Mouse (Mus musculus) limb, embryonic 12.5 days (tissue): Measurements from ENCODE around the gene Cenpf. TPM values are rescaled to one million over a fixed set of nuclear protein-coding genes. Genes with fewer than 3 reads are reported as not detected.
"Not testable (repeated sequence)": the region's sequence is repeated elsewhere in the genome, so short reads cannot be mapped to it uniquely, and the experiment has no call there.

ENCODE experiments used
- ATAC-seq: fragments of 200-750 bp; cut with Nextera tagmentation; 2 replicates; pipeline ENCODE4 v1.8.0; 2017; ENCODE audit warnings: low read depth, moderate TSS enrichment; ENCODE audit not compliant: insufficient number of reproducible peaks, insufficient read depth, low FRiP score, low TSS enrichment
- H3K27ac ChIP-seq: fragments of 300-500 bp; sonication (generic); 2 replicates; pipeline ENCODE4 v1.5.1; 2016; ENCODE audit warnings: mild to moderate bottlenecking, moderate library complexity
- H3K27me3 ChIP-seq: fragments of 300-500 bp; sonication (generic); 2 replicates; pipeline ENCODE4 v1.6.1; 2016; ENCODE audit warnings: mild to moderate bottlenecking, moderate library complexity
- H3K36me3 ChIP-seq: fragments of 300-500 bp; sonication (generic); 2 replicates; pipeline ENCODE4 v1.6.1; 2016; ENCODE audit warnings: mild to moderate bottlenecking, moderate library complexity
- H3K4me1 ChIP-seq: fragments of 300-500 bp; sonication (generic); replicated peaks from 2 replicates; pipeline ENCODE4 v1.6.1; 2016
- H3K4me2 ChIP-seq: fragments of 300-500 bp; sonication (generic); 2 replicates; pipeline ENCODE4 v1.6.1; 2016; ENCODE audit warnings: mild to moderate bottlenecking, moderate library complexity
- H3K4me3 ChIP-seq: fragments of 300-500 bp; sonication (generic); replicated peaks from 2 replicates; pipeline ENCODE4 v1.5.1; 2016; ENCODE audit warnings: mild to moderate bottlenecking
- H3K9ac ChIP-seq: fragments of 300-500 bp; sonication (generic); replicated peaks from 2 replicates; pipeline ENCODE4 v1.6.1; 2016; ENCODE audit warnings: mild to moderate bottlenecking, moderate library complexity
- H3K9me3 ChIP-seq: fragments of 300-500 bp; sonication (generic); 2 replicates; pipeline ENCODE4 v1.6.1; 2016; ENCODE audit warnings: mild to moderate bottlenecking, moderate library complexity
- WGBS: fragments of 180-500 bp; shearing (Covaris S2); methylation state at CpG from one replicate; pipeline ENCODE4 v1.1.7; 2016; 5-methylcytosine and 5-hydroxymethylcytosine counted together
- polyA plus RNA-seq: library from polyadenylated mRNA; unstranded; fragments of >200 nt; fragmentation: Nextera tagmentation; extraction: Ambion mirVana; gene quantifications from 2 replicates; pipeline ENCODE4 v1.2.1, GENCODE M21; 2016

The Cenpf gene
- polyA plus RNA-seq, 1 experiment from 2014 or later = 100 TPM

DNA sequence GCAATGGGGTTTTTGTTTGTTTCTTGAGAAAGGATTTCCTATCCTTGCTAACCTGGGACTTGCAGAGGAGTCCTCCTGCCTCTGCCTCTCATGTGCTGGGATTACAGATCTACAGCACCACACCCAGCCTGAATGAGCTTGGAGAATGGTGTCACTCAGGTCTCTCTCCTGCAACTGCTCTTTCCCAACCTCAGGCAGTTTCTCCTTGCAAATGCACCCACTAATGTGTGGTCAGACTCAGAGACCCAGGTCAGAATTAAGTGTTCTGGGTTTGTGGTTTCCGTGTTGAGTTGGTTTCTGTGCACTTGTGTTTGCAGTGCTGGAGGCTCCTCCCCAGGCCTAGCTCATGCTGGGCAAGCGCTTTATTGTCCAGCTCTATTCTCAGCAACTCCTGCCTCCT, 6.5 kb upstream of the Cenpf start:
- Histone ChIP-seq H3K27me3 (no peaks in the 10 kb centered on the region), H3K36me3 (no peaks in the 10 kb centered on the region), H3K9me3 (no peaks in the 10 kb centered on the region), H3K4me3 (no peak overlapping the region), H3K4me1 (peaks cover 6% of the 10 kb centered on the region), H3K9ac (no peak overlapping the region), H3K27ac (no peak overlapping the region), H3K4me2 (no peak overlapping the region)
- no peak for ATAC-seq
- 90% methylated on average over 2 of the region's 2 CpGs for WGBS

DNA sequence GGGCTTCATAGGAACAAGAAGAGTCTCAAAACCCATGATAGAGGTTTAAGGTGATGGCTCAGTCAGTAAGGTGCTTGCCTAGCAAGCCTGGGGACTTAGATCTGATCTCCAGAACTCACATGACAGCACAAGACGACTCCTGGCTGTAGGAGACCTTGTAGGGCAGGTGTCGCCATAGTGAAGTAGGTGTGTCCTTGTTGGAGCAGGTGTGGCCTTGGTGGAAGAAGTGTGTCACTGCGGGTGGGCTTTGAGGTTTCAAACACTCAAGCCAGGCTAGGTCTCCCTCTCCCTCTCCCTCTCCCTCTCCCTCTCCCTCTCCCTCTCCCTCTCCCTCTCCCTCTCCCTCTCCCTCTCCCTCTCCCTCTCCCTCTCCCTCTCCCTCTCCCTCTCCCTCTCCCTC, 4.6 kb upstream of the Cenpf start:
- not testable (repeated sequence) for H3K36me3 ChIP-seq

DNA sequence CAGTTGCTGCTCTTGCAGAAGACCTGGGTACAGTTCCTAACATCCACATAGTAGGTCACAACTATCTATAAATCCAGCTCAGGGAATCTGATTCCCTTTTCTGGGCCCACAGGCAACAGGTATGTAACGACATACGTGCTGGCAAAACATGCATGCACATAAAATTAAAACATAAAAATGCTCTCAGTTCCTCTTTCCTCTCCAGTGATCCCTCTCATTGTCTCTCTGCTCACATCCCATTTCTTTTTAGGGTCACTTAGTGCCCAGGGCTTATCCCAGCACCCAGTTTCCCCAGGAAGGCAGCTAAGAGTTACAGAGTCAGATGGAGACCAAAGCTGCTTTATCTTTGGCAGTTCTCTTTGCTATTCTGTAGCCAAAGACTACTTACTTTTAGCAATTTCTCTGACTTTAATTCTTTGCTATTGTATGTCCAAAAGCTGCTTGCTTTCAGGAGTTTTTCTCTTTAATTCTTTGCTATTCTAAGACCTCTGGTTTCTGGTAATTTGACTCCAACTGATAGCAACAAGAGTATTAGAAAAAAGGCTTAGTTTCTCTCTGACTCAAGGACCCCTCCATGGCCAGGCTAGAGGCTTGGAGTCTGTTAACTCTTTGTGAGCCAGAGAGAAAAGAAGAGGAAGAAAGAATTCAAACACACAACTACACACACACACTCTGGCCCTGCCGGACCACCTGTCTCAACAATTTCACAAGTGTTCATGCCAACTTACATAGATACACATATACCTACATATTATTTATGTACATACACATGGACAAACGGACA, 1.4 kb upstream of the Cenpf start:
- peak overlapping the region; percentile 91 for H3K4me2 ChIP-seq
- ATAC-seq = no peak
- peaks cover 11% of the 10 kb centered on the region; the same call in 1 of the 2 replicates for H3K36me3 ChIP-seq
- H3K4me3 ChIP-seq = peak overlapping the region; percentile 91
- H3K27me3 ChIP-seq = no peaks in the 10 kb centered on the region
- peaks cover 24% of the 10 kb centered on the region for H3K4me1 ChIP-seq
- 41% methylated on average over 4 of the region's 4 CpGs for WGBS
- peak overlapping the region; percentile 46; the same call in 1 of the 2 replicates for H3K27ac ChIP-seq
- no peaks in the 10 kb centered on the region for H3K9me3 ChIP-seq
- H3K9ac ChIP-seq = no peak overlapping the region

More for the DNA sequence above, 4.6 kb upstream of the Cenpf start:
- not testable (repeated sequence) for H3K27me3 ChIP-seq, H3K9ac ChIP-seq, H3K4me3 ChIP-seq, ATAC-seq, H3K27ac ChIP-seq, H3K4me2 ChIP-seq, H3K9me3 ChIP-seq
- WGBS = 51% methylated on average over 3 of the region's 3 CpGs
- H3K4me1 ChIP-seq = peaks cover 15% of the 10 kb centered on the region

DNA sequence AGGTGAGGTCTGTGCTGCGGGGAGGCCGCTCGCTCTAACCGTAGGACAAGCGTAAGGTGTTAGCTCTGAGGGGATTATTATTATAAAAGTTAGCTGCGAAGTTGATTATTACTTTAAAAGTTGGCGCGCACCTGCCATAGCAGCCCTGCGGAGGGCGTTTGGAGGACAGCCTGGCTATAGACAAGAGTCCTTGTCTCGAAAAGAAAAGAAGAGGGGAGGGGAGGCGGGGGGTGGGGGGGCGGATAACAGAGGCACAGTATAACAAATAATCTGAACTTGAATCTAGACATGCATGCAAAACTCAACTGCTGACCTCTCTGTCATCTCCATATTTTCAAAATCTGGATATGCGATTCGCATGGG, 483 bp upstream of the Cenpf start:
- H3K4me2 ChIP-seq = peak overlapping the region; percentile 91
- peaks cover 24% of the 10 kb centered on the region for H3K4me1 ChIP-seq
- H3K36me3 ChIP-seq = peaks cover 19% of the 10 kb centered on the region
- H3K9me3 ChIP-seq = no peaks in the 10 kb centered on the region
- WGBS = 2% methylated on average over 15 of the region's 15 CpGs
- H3K4me3 ChIP-seq = peak overlapping the region; percentile 91
- no peak overlapping the region for H3K27ac ChIP-seq
- H3K27me3 ChIP-seq = no peaks in the 10 kb centered on the region
- ATAC-seq = no peak
- H3K9ac ChIP-seq = peak overlapping the region; percentile 44

DNA sequence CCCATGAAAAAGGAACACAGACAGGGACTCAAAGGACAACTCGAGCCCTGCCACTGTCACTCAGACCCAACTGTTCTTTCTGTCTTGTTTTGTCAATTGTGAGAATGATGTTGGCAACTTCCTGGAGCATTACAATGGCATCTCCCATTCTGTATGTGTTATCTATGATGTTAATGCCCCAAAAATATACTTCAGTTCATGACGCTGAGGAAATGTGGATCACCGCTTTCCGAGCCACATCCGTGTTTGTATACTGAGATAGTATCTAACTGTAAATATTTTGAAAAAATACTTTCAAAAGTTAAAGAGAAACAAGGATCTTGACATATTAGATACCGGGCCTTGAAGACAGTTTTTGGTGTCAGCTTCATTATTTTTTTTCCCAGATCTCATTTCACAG, 1.9 kb downstream of the Cenpf start:
- Histone ChIP-seq H3K27ac (no peak overlapping the region), H3K4me2 (peak overlapping the region; percentile 91; the same call in 1 of the 2 replicates), H3K4me3 (peak overlapping the region; percentile 91; the same call in 1 of the 2 replicates), H3K36me3 (peaks cover 39% of the 10 kb centered on the region), H3K27me3 (no peaks in the 10 kb centered on the region), H3K9me3 (no peaks in the 10 kb centered on the region), H3K9ac (0 out of 2 replicates have a peak overlapping the region, but pooled peaks have one; percentile 9), H3K4me1 (peaks cover 24% of the 10 kb centered on the region)
- no peak for ATAC-seq
- WGBS = 92% methylated on average over 6 of the region's 6 CpGs

DNA sequence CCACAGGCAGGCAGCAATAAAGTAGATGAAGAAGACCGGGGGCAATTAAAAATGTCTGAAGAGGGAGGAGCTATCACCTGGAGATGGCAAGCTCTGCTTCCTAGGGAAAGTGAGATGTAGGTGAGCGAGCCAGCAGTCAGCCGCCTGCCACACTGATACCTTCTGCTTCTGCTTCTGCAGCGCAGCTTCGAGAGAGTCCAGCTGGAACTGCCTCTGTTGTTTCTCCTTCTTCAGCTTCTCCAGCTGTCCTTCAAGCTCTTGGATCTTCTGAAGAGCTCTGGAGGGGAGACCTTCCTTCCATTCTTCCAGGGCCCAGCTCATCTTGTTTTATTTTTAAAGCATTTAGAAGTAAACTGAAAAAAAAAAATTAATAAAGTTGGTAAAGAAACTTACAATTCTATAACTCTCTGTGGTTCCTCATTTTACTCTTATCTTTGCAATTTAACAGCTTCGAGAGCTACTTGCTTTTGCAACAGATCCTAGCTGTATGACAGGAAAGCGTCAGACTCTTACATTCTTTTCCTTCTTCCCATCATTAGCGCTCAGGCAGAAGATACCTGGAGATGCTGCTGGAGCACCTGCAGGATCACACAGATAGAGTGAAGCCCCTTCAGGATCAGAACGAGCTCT, 3.0 kb downstream of the Cenpf start:
- no peak overlapping the region for H3K27ac ChIP-seq
- 92% methylated on average over 9 of the region's 9 CpGs for whole genome bisulfite sequencing
- H3K9ac ChIP-seq = no peak overlapping the region
- no peaks in the 10 kb centered on the region for H3K27me3 ChIP-seq
- H3K4me1 ChIP-seq = peaks cover 23% of the 10 kb centered on the region
- no peak overlapping the region for H3K4me3 ChIP-seq
- peaks cover 50% of the 10 kb centered on the region for H3K36me3 ChIP-seq
- H3K9me3 ChIP-seq = no peaks in the 10 kb centered on the region
- no peak overlapping the region for H3K4me2 ChIP-seq
- ATAC-seq = no peak

DNA sequence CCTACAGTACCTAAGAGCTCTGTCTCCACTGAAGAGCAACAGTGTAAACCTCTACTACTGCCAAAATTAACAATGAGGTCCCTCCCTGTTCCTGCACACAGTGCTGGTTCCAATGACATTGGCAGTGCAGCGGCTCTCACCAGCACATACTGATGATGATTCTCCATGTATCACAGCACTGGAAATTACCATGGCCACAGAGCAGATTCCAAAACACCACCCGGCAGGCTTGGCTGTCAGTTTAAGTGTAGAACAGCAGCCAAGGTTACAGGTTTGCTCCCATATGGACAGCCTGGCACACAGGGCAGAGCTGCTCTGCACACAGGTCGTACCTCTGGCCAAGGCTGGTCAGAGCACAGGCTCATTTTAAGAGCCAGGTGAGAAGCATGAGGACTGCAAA, 8.3 kb downstream of the Cenpf start:
- Histone ChIP-seq H3K4me2 (no peak overlapping the region), H3K4me1 (no peaks in the 10 kb centered on the region), H3K4me3 (no peak overlapping the region), H3K27me3 (no peaks in the 10 kb centered on the region), H3K9ac (no peak overlapping the region), H3K9me3 (no peaks in the 10 kb centered on the region), H3K27ac (no peak overlapping the region), H3K36me3 (peaks cover 81% of the 10 kb centered on the region)
- 91% methylated on average over 3 of the region's 3 CpGs for WGBS
- ATAC-seq = no peak

DNA sequence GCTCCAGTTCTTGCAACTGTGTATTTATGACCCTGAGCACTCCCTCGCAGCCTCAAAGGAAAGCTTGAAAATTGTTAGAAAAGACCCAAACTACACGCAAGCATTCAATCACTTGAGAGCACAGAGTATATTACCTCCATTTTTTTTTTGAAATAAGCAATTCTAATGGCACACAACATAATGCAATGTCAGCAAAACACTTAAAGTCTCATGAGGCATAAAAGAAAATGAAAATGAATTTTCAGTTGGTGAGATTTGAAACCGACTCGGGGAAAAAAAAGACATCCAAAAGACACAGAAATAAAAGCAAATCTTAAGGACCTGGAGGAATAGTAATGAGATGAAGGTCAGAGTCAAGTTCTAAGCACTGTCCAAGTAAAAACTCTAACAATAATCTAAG, 11.9 kb downstream of the Cenpf start:
- no peak for ATAC-seq

DNA sequence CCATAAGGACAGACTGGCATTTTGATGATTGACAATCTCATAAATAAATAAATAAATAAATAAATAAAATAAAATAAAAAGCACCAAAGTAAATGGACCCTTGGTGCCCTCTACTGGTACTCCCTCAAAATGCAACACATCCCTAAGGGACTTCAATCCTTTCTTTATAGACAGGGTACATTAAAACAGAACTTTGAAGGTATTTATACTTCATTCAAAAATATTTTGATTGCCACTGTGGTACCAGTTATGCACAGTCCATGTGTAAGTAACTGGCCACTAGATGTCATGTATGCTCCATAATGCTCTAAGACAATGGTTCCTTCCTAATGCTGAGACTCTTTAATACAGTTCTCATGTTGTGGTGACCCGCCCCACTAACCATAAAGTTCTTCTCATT, 12.5 kb downstream of the Cenpf start:
- Histone ChIP-seq H3K27ac (no peak overlapping the region), H3K4me3 (no peak overlapping the region), H3K27me3 (no peaks in the 10 kb centered on the region), H3K9ac (no peak overlapping the region), H3K4me1 (no peaks in the 10 kb centered on the region), H3K36me3 (peaks cover 82% of the 10 kb centered on the region), H3K4me2 (no peak overlapping the region), H3K9me3 (no peaks in the 10 kb centered on the region)
- 89% methylated on average over 1 of the region's 1 CpGs for WGBS
- ATAC-seq = no peak

More for the DNA sequence above, 11.9 kb downstream of the Cenpf start:
- Histone ChIP-seq H3K4me2 (no peak overlapping the region), H3K27ac (no peak overlapping the region), H3K4me3 (no peak overlapping the region), H3K4me1 (no peaks in the 10 kb centered on the region), H3K9me3 (no peaks in the 10 kb centered on the region), H3K9ac (no peak overlapping the region), H3K27me3 (no peaks in the 10 kb centered on the region), H3K36me3 (peaks cover 82% of the 10 kb centered on the region)
- WGBS = 90% methylated on average over 4 of the region's 4 CpGs

DNA sequence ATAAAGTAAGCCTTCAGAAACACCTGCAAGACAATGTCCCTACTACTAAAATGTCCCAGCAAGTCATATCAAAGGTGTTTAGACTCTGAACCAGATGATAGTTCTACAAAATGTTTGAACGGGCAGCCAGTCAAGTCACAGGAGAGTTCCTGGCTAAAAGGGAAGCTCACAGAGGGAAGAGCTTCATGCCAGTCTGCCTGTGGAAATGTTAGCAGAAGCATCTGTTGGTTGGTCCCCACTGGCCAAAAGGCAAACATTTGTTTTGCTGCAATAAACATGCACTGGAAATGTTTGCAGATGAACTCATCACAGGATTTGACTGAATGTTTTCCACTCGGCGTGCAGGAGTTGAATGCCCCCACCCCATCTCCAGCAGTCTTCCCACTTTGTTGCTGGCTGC, 21.9 kb downstream of the Cenpf start:
- 89% methylated on average over 3 of the region's 3 CpGs for WGBS
- Histone ChIP-seq H3K4me3 (no peak overlapping the region), H3K4me2 (no peak overlapping the region), H3K4me1 (no peaks in the 10 kb centered on the region), H3K36me3 (peaks cover 69% of the 10 kb centered on the region), H3K9me3 (no peaks in the 10 kb centered on the region), H3K9ac (no peak overlapping the region), H3K27ac (no peak overlapping the region), H3K27me3 (no peaks in the 10 kb centered on the region)
- no peak for ATAC-seq

DNA sequence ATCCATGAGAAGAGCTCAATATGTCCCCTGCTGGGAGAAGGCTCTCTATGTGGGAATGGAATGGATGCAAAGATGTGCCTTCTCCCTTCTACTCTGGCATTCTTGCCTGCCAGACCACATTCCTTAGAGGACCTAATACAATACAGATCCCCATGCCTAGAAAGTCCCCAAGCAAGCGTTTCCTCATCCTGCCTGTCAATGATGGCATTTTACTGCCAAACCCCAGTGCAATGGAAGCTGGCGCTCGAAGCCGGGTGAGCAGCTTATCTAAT, 23.1 kb downstream of the Cenpf start:
- H3K4me1 ChIP-seq = no peaks in the 10 kb centered on the region
- 83% methylated on average over 4 of the region's 4 CpGs for WGBS
- no peak overlapping the region for H3K4me3 ChIP-seq
- H3K9me3 ChIP-seq = no peaks in the 10 kb centered on the region
- no peak overlapping the region for H3K27ac ChIP-seq
- no peak overlapping the region for H3K9ac ChIP-seq
- H3K36me3 ChIP-seq = peaks cover 63% of the 10 kb centered on the region
- H3K4me2 ChIP-seq = no peak overlapping the region
- ATAC-seq = no peak
- no peaks in the 10 kb centered on the region for H3K27me3 ChIP-seq
